Mouse (Mus musculus): ENCODE data around the gene Gm9733. TPM values are rescaled to one million over a fixed set of nuclear protein-coding genes. Genes with fewer than 3 reads are reported as not detected.
A peak's percentile ranks its signal among the peaks of the same experiment; 100 is the strongest.
"Not testable (repeated sequence)": the region's sequence is repeated elsewhere in the genome, so short reads cannot be mapped to it uniquely, and the experiment has no call there.

Gm9733 gene
- total RNA-seq (2017): 32.9 and 44.5 TPM in 2 replicates

GRCm38 (mm10) chr3:15332063-15332462, at the start of gene Gm9733:
Gm9733 (minus strand) TSS chr3:15332302.
- peak; percentile 70 for ATAC-seq (ENCODE audit: extremely low read depth, insufficient number of reproducible peaks, low FRiP score, poor library complexity, severe bottlenecking)

- not testable (repeated sequence) for ATAC-seq (ENCODE audit: extremely low read depth, insufficient number of reproducible peaks, low FRiP score, poor library complexity, severe bottlenecking)
These were observed 23.6 kb upstream of the Gm9733 start for GRCm38 (mm10) chr3:15355690-15356089.

- ATAC-seq (ENCODE audit: extremely low read depth, insufficient number of reproducible peaks, low FRiP score, poor library complexity, severe bottlenecking): not testable (repeated sequence)
These were observed 18.2 kb upstream of the Gm9733 start for GRCm38 (mm10) chr3:15350318-15350717.

GRCm38 (mm10) chr3:15345606-15346005, 13.5 kb upstream of the Gm9733 start:
- ATAC-seq (ENCODE audit: extremely low read depth, insufficient number of reproducible peaks, low FRiP score, poor library complexity, severe bottlenecking): not testable (repeated sequence)

- ATAC-seq (ENCODE audit: extremely low read depth, insufficient number of reproducible peaks, low FRiP score, poor library complexity, severe bottlenecking): peak; percentile 56; the same call in 1 of the 2 replicates
These were observed 8.2 kb upstream of the Gm9733 start for GRCm38 (mm10) chr3:15340287-15340686.

GRCm38 (mm10) chr3:15334182-15334581, 2.1 kb upstream of the Gm9733 start:
- ATAC-seq (ENCODE audit: extremely low read depth, insufficient number of reproducible peaks, low FRiP score, poor library complexity, severe bottlenecking): no peak

GRCm38 (mm10) chr3:15331545-15331944, 557 bp downstream of the Gm9733 start:
- ATAC-seq (ENCODE audit: extremely low read depth, insufficient number of reproducible peaks, low FRiP score, poor library complexity, severe bottlenecking): peak; percentile 75

GRCm38 (mm10) chr3:15329549-15329948, 2.6 kb downstream of the Gm9733 start:
- no peak for ATAC-seq (ENCODE audit: extremely low read depth, insufficient number of reproducible peaks, low FRiP score, poor library complexity, severe bottlenecking)

- ATAC-seq (ENCODE audit: extremely low read depth, insufficient number of reproducible peaks, low FRiP score, poor library complexity, severe bottlenecking): peak; percentile 66
These were observed 47.4 kb downstream of the Gm9733 start for GRCm38 (mm10) chr3:15284424-15285328.

GRCm38 (mm10) chr3:15275899-15276526, 56.1 kb downstream of the Gm9733 start:
- peak; percentile 100 for ATAC-seq (ENCODE audit: extremely low read depth, insufficient number of reproducible peaks, low FRiP score, poor library complexity, severe bottlenecking)

GRCm38 (mm10) chr3:15264450-15264849, 67.7 kb downstream of the Gm9733 start:
- peak; percentile 95 for ATAC-seq (ENCODE audit: extremely low read depth, insufficient number of reproducible peaks, low FRiP score, poor library complexity, severe bottlenecking)

GRCm38 (mm10) chr3:15255726-15256125, 76.4 kb downstream of the Gm9733 start:
- ATAC-seq (ENCODE audit: extremely low read depth, insufficient number of reproducible peaks, low FRiP score, poor library complexity, severe bottlenecking): no peak

Other genes with a start within 250 kb of the Gm9733 start
- 33.1 and 41.5 TPM in 2 replicates for gene Sirpb1a, start 94.2 kb upstream of the Gm9733 start, total RNA-seq (2017)
- 173 and 213 TPM in 2 replicates for gene Sirpb1b, start 242.8 kb upstream of the Gm9733 start, total RNA-seq (2017)